Mouse (Mus musculus) intestine, embryonic 15.5 days (tissue): Measurements from ENCODE around the gene Uevld. TPM values are rescaled to one million over a fixed set of nuclear protein-coding genes. Genes with fewer than 3 reads are reported as not detected.
"Not testable (repeated sequence)": the region's sequence is repeated elsewhere in the genome, so short reads cannot be mapped to it uniquely, and the experiment has no call there.

Experiments
- ATAC-seq: fragments of 200-750 bp; cut with Nextera tagmentation; 2 replicates; pipeline ENCODE4 v1.8.0; 2017; ENCODE audit warnings: moderate TSS enrichment, moderate library complexity
- H3K27ac ChIP-seq: fragments of 300-500 bp; sonication (generic); 2 replicates; pipeline ENCODE4 v1.5.1; 2015; ENCODE audit warnings: mild to moderate bottlenecking, inconsistent platforms
- H3K27me3 ChIP-seq: fragments of 300-500 bp; sonication (generic); replicated peaks from 2 replicates; pipeline ENCODE4 v1.6.1; 2015; ENCODE audit warnings: inconsistent platforms
- H3K36me3 ChIP-seq: fragments of 300-500 bp; sonication (generic); 2 replicates; pipeline ENCODE4 v1.6.1; 2015; ENCODE audit warnings: inconsistent platforms
- H3K4me1 ChIP-seq: fragments of 300-500 bp; sonication (generic); replicated peaks from 2 replicates; pipeline ENCODE4 v1.6.1; 2015; ENCODE audit warnings: inconsistent platforms
- H3K4me2 ChIP-seq: fragments of 300-500 bp; sonication (generic); replicated peaks from 2 replicates; pipeline ENCODE4 v1.6.1; 2015; ENCODE audit warnings: mild to moderate bottlenecking, inconsistent platforms
- H3K4me3 ChIP-seq: fragments of 300-500 bp; sonication (generic); replicated peaks from 2 replicates; pipeline ENCODE4 v1.5.1; 2015; ENCODE audit warnings: inconsistent platforms
- H3K9ac ChIP-seq: fragments of 300-500 bp; sonication (generic); 2 replicates; pipeline ENCODE4 v1.6.1; 2015; ENCODE audit warnings: inconsistent platforms
- H3K9me3 ChIP-seq: fragments of 300-500 bp; sonication (generic); 2 replicates; pipeline ENCODE4 v1.6.1; 2016; ENCODE audit warnings: inconsistent platforms
- WGBS: fragments of 180-500 bp; shearing (Covaris S2); methylation state at CpG from one replicate; pipeline ENCODE4 v1.1.7; 2015; 5-methylcytosine and 5-hydroxymethylcytosine counted together
- polyA plus RNA-seq: library from polyadenylated mRNA; unstranded; fragments of >200 nt; fragmentation: Nextera tagmentation; extraction: Ambion mirVana; gene quantifications from 2 replicates; pipeline ENCODE4 v1.2.1, GENCODE M21; 2015

The Uevld gene
- polyA plus RNA-seq, 1 experiment from 2014 or later = 11.2 TPM

DNA sequence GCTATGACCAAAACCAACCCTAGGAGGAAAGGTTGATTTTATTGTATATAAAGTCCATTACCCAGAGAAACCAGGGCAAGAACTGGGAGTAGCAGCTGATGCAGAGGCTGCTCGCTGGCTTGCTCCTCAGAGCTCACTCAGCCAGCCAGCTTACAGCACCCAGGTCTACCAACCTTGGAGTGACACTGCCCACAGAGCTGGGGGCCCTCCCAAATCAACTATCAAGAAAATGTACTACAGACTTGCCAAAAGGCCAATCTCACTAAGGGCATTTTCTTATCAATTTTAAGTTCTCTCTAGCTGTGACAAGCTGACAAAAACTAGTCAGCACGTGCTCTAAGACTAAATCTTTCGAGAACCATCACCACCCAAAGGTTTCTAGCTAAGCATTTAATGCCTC lies 37.2 kb upstream of the Uevld start:
- Histone ChIP-seq H3K36me3 (peaks cover 34% of the 10 kb centered on the region), H3K27ac (no peak overlapping the region)
- 98% methylated on average over 3 of the region's 3 CpGs for WGBS

GRCm38 (mm10) chr7:46993079-46993478 lies 34.8 kb upstream of the Uevld start:
- Histone ChIP-seq H3K9ac (no peak overlapping the region), H3K9me3 (no peaks in the 10 kb centered on the region), H3K27me3 (no peaks in the 10 kb centered on the region), H3K4me1 (0 out of 2 replicates have a peak, but pooled peaks cover 1% of the 10 kb centered on the region), H3K4me2 (no peak overlapping the region), H3K36me3 (peaks cover 27% of the 10 kb centered on the region), H3K4me3 (no peak overlapping the region), H3K27ac (no peak overlapping the region)
- ATAC-seq = no peak
- 88% methylated on average over 8 of the region's 8 CpGs for WGBS

More for the DNA sequence above, 37.2 kb upstream of the Uevld start:
- H3K4me2 ChIP-seq = no peak overlapping the region
- H3K9ac ChIP-seq = no peak overlapping the region
- no peaks in the 10 kb centered on the region for H3K9me3 ChIP-seq
- H3K4me1 ChIP-seq = peaks cover 10% of the 10 kb centered on the region
- H3K27me3 ChIP-seq = no peaks in the 10 kb centered on the region
- ATAC-seq = no peak
- no peak overlapping the region for H3K4me3 ChIP-seq

- not testable (repeated sequence) for H3K4me1 ChIP-seq, H3K27ac ChIP-seq, ATAC-seq, H3K4me3 ChIP-seq, H3K9me3 ChIP-seq, H3K4me2 ChIP-seq, H3K9ac ChIP-seq, H3K27me3 ChIP-seq
- WGBS = 61% methylated on average over 4 of the region's 4 CpGs
- H3K36me3 ChIP-seq = peaks cover 12% of the 10 kb centered on the region; the same call in 1 of the 2 replicates
Measured at GRCm38 (mm10) chr7:46989387-46989786, 31.1 kb upstream of the Uevld start.

DNA sequence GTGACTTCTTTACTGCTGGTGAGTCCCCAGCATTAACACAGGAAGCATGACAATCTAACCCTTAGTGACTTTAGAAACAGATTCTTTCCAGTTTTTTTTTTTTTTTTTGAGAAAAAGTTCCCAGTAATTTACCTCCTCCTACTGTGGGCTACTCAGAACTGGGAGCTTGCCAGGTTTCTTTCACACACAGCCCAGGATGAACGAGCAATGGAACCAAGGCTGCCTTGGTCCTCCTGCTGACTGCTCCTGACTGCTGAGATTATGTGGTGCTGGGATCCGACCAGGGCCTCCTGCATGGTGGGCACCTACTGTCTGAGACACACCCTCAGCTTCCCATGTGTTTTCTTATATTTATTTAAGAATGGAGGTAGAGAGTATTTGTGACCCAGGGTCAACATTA lies 28.7 kb upstream of the Uevld start:
- 0 out of 2 replicates have a peak overlapping the region, but pooled peaks have one; percentile 40 for H3K27ac ChIP-seq
- 28% methylated on average over 2 of the region's 2 CpGs for WGBS
- H3K9ac ChIP-seq = no peak overlapping the region

DNA sequence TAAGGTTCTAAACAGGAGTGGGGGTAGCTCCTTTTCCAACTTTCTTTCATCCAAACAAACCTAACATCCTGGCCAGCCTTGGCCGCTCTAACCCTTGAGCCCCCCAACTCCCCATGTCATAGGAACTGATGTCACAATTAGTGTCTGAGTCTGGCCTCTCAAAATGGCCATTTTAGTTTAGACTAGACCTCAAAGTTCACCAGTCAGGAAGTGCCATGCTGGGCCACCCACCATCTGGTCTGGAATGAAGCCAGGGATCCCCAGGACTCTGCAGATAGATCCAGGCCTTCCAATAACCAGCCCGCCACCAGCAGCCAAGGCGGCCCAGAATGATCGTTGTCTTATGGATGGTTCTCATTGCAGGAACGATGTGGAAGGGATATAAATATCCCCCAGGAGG lies 28.3 kb upstream of the Uevld start:
- WGBS = 39% methylated on average over 5 of the region's 5 CpGs
- no peaks in the 10 kb centered on the region for H3K9me3 ChIP-seq
- peak; percentile 25; the same call in 1 of the 2 replicates for ATAC-seq
- no peak overlapping the region for H3K4me2 ChIP-seq
- H3K9ac ChIP-seq = no peak overlapping the region
- H3K27me3 ChIP-seq = no peaks in the 10 kb centered on the region
- H3K27ac ChIP-seq = peak overlapping the region; percentile 40; the same call in 1 of the 2 replicates
- H3K4me3 ChIP-seq = no peak overlapping the region
- peaks cover 9% of the 10 kb centered on the region; the same call in 1 of the 2 replicates for H3K4me1 ChIP-seq
- no peaks in the 10 kb centered on the region for H3K36me3 ChIP-seq

More for the DNA sequence above, 28.7 kb upstream of the Uevld start:
- H3K9me3 ChIP-seq = no peaks in the 10 kb centered on the region
- no peaks in the 10 kb centered on the region for H3K27me3 ChIP-seq
- 0 out of 2 replicates have a peak, but pooled peaks have one; percentile 31 for ATAC-seq
- no peak overlapping the region for H3K4me2 ChIP-seq
- peaks cover 9% of the 10 kb centered on the region; the same call in 1 of the 2 replicates for H3K4me1 ChIP-seq
- H3K36me3 ChIP-seq = no peaks in the 10 kb centered on the region
- H3K4me3 ChIP-seq = no peak overlapping the region

GRCm38 (mm10) chr7:46985718-46986505 lies 27.6 kb upstream of the Uevld start:
- Histone ChIP-seq H3K4me1 (peaks cover 9% of the 10 kb centered on the region; the same call in 1 of the 2 replicates), H3K36me3 (no peaks in the 10 kb centered on the region), H3K9me3 (no peaks in the 10 kb centered on the region), H3K9ac (no peak overlapping the region), H3K4me3 (no peak overlapping the region), H3K27ac (peak overlapping the region; percentile 40; the same call in 1 of the 2 replicates), H3K27me3 (no peaks in the 10 kb centered on the region), H3K4me2 (no peak overlapping the region)
- no peak for ATAC-seq
- 49% methylated on average over 8 of the region's 8 CpGs for WGBS

DNA sequence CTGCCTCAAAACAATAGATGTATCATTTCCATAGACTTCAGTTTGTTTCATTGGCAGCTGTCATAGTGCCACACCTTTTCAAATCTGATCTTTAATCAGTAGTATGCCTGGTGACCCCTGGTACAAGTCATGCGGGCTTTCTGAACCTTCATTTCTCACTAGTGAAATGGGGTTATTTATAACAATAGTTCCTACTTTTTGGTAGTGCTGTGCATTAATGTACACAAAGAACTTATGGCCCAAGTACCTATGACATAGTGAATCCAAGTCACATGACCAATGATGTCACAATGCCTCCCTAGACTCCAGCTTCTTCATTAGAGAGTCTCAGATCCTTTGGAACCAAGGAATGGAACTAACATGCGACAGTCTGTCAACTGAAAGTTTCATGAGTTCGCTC lies 25.0 kb upstream of the Uevld start, which contains the start of gene Gm9999:
Gm9999 (plus strand) TSS at position 301 of the 400 bp plus-strand sequence.
- no peak within 1 kb of the TSS for H3K9ac ChIP-seq
- ATAC-seq = no peak
- H3K4me1 ChIP-seq = peaks cover 9% of the 10 kb centered on the region; the same call in 1 of the 2 replicates
- no peak within 1 kb of the TSS for H3K27ac ChIP-seq
- no peak within 1 kb of the TSS for H3K4me3 ChIP-seq
- WGBS = 92% methylated on average over 3 of the region's 3 CpGs
- no peaks in the 10 kb centered on the region for H3K36me3 ChIP-seq
- no peak within 1 kb of the TSS for H3K4me2 ChIP-seq
- no peaks in the 10 kb centered on the region for H3K9me3 ChIP-seq
- no peaks in the 10 kb centered on the region for H3K27me3 ChIP-seq

- Histone ChIP-seq H3K9me3 (no peaks in the 10 kb centered on the region; the same call in 1 of the 2 replicates), H3K27ac (no peak overlapping the region), H3K36me3 (no peaks in the 10 kb centered on the region), H3K4me3 (no peak overlapping the region), H3K27me3 (no peaks in the 10 kb centered on the region), H3K4me1 (no peaks in the 10 kb centered on the region), H3K9ac (no peak overlapping the region), H3K4me2 (no peak overlapping the region)
- ATAC-seq = no peak
- 95% methylated on average over 11 of the region's 11 CpGs for WGBS
Measured at GRCm38 (mm10) chr7:46975456-46975855, 17.1 kb upstream of the Uevld start.

GRCm38 (mm10) chr7:46974648-46975047 lies 16.3 kb upstream of the Uevld start:
- Histone ChIP-seq H3K4me3 (no peak overlapping the region), H3K9me3 (no peaks in the 10 kb centered on the region; the same call in 1 of the 2 replicates), H3K36me3 (no peaks in the 10 kb centered on the region), H3K9ac (no peak overlapping the region), H3K27me3 (no peaks in the 10 kb centered on the region), H3K4me2 (no peak overlapping the region), H3K27ac (no peak overlapping the region), H3K4me1 (no peaks in the 10 kb centered on the region)
- WGBS = 94% methylated on average over 4 of the region's 4 CpGs
- ATAC-seq = no peak

GRCm38 (mm10) chr7:46969898-46970297 lies 11.6 kb upstream of the Uevld start:
- Histone ChIP-seq H3K27me3 (no peaks in the 10 kb centered on the region), H3K4me2 (no peak overlapping the region), H3K4me1 (no peaks in the 10 kb centered on the region), H3K36me3 (no peaks in the 10 kb centered on the region), H3K4me3 (no peak overlapping the region), H3K27ac (no peak overlapping the region), H3K9me3 (no peaks in the 10 kb centered on the region; the same call in 1 of the 2 replicates), H3K9ac (no peak overlapping the region)
- ATAC-seq = no peak
- WGBS = 86% methylated on average over 4 of the region's 4 CpGs

DNA sequence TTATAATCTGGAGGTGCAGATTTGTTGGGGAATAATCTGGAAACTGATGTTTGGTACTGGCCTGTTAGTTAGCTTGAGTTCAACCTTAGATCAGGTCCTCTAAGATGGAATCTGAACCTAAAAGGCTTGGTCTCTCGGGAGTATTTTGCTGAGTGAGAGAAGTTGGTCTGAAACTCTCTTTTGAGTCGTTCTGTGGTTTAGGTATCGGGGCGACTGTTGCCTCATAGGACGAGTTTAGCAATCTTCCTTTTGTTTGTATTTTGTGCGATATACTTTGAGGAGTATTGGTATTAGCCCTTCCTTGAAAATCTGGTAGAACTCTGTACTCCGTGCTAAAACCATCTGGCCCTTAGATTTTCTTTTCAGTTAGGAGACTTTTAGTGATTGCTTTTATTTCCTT lies 5.7 kb upstream of the Uevld start:
- Histone ChIP-seq H3K36me3 (no peaks in the 10 kb centered on the region), H3K27me3 (no peaks in the 10 kb centered on the region; the same call in 1 of the 2 replicates), H3K27ac (no peak overlapping the region), H3K9me3 (no peaks in the 10 kb centered on the region), H3K4me2 (no peak overlapping the region), H3K4me1 (peaks cover 11% of the 10 kb centered on the region; the same call in 1 of the 2 replicates), H3K9ac (no peak overlapping the region), H3K4me3 (no peak overlapping the region)
- ATAC-seq = no peak
- 82% methylated on average over 7 of the region's 7 CpGs for WGBS

DNA sequence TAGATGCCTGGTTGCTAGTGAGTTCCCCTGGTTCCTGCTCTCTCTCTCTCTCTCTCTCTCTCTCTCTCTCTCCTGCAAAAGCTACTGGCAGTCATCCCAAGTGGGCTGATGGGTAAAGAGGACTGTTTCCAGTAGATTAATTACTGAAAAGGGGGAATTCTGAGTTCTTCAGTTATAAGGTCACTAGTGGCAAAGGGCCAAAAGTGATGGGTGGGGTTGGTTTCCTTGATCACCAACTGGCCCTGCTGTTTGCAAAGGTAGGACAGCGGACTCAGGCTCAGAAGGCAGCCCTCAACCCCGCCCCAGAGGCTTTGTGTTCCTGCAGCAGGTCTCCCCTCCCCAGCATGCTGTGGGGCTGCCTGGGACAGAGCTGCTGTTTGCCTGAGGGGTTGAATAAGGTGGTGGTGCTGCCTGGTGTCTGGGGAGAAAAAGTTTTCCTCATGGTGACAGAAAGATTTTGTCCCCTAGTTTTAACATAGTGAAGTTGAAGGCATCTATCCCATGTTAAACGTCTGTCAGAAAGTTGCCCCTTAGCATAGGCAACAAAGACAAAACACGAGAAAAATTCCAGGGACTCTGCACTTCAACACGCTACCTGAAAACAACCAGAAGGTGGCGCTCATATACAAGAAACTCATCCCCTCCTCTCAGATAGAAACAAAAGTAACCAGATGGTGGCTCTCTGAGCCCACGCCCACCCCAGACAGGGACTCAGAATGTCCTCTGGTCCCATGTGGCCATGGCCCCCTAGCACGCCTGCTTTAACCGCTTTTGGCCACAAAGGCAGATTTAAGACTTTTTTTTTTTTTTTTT lies 4.7 kb upstream of the Uevld start:
- Histone ChIP-seq H3K4me1 (peaks cover 11% of the 10 kb centered on the region; the same call in 1 of the 2 replicates), H3K9me3 (no peaks in the 10 kb centered on the region), H3K27me3 (no peaks in the 10 kb centered on the region; the same call in 1 of the 2 replicates), H3K4me3 (no peak overlapping the region), H3K36me3 (no peaks in the 10 kb centered on the region), H3K27ac (peak overlapping the region; percentile 58), H3K4me2 (peak overlapping the region; percentile 43), H3K9ac (0 out of 2 replicates have a peak overlapping the region, but pooled peaks have one; percentile 3)
- under 1% methylated on average over 9 of the region's 9 CpGs for whole genome bisulfite sequencing
- peak; percentile 66 for ATAC-seq
